Comparison of ENCODE assay signal across 20 mouse cellular contexts in the genomic region with DNA sequence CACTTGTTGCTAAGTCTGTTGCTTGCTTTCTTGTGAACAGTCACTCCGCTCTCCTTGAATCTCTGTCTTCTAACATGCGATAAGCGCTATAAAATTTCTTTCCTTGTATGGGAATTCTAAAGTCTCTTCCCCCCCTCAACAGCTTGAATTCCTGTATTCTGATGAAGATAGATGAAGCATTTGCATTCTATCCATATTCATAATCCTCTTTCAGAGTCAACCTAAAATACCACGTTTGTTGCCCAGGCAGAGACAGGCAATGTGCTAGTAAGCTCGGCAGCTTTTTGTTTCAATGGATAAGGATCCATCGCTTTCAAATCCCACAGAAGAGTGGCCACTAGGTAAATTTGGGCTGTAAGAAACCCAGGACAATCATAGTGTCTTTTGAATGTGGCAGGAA.
DNase-seq lines count a peak whose midpoint lies in the region; ATAC-seq and TF ChIP-seq lines count a peak whose summit lies in the region.
"Had no signal": no experiment of that assay in that cellular context is flagged by ENCODE, and none has a peak within 500 bp of the region (broad histone marks: within the 10 kb centered on the region; RNA-seq: fewer than 3 reads in every experiment).

No protein-coding gene starts in this region.

- TF ChIP-seq POLR2A in cortical plate, adult 2 months (IDR thresholded peaks at IDR 0.05; ENCODE audit: extremely low read depth, insufficient read depth, low read length), result no peak

- TF ChIP-seq CTCF in forebrain, postnatal 0 days (IDR thresholded peaks at IDR 0.05; ENCODE audit: low read depth), result no peak
- TF ChIP-seq CTCF in cortical plate, adult 2 months (IDR thresholded peaks at IDR 0.05; ENCODE audit: extremely low read depth, insufficient read depth, low read length), result no peak

- peaks cover 11% of the 10 kb centered on the region; the same call in 1 of the 2 replicates for H3K4me1 ChIP-seq in forebrain, postnatal 0 days (ENCODE audit: insufficient read depth)
- no peaks in the 10 kb centered on the region; the same call in 1 of the 2 replicates for H3K4me1 ChIP-seq in forebrain, embryonic 13.5 days
- H3K4me1 ChIP-seq in cortical plate, adult 2 months (ENCODE audit: control insufficient read depth, insufficient read depth, low read length), result no peaks in the 10 kb centered on the region

- H3K9ac ChIP-seq in forebrain, postnatal 0 days, result no peak overlapping the region
- H3K9ac ChIP-seq in forebrain, embryonic 13.5 days, result no peak overlapping the region
- H3K9ac ChIP-seq: hindbrain, embryonic 14.5 days; intestine, embryonic 15.5 days had no signal

- H3K27ac ChIP-seq in forebrain, postnatal 0 days (ENCODE audit: low read depth, low read length), result peak overlapping the region; percentile 73
- no peak overlapping the region for H3K27ac ChIP-seq in forebrain, embryonic 13.5 days
- H3K27ac ChIP-seq in cortical plate, adult 2 months (ENCODE audit: insufficient read depth, low read length), result peak overlapping the region; percentile 81; the same call in 1 of the 2 replicates
- H3K27ac ChIP-seq: embryonic facial prominence, embryonic 10.5 days; heart, embryonic 10.5 days; hindbrain, embryonic 14.5 days; intestine, embryonic 15.5 days had no signal

- H3K36me3 ChIP-seq in forebrain, postnatal 0 days (ENCODE audit: insufficient read depth), result no peaks in the 10 kb centered on the region
- no peaks in the 10 kb centered on the region for H3K36me3 ChIP-seq in forebrain, embryonic 13.5 days (ENCODE audit: poor library complexity, severe bottlenecking)
- H3K36me3 ChIP-seq: embryonic facial prominence, embryonic 10.5 days; G1E; heart, embryonic 10.5 days; intestine, embryonic 15.5 days had no signal

- ATAC-seq in forebrain, postnatal 0 days, result peak; percentile 87
- no peak for ATAC-seq in forebrain, embryonic 13.5 days
- ATAC-seq: intestine, embryonic 15.5 days had no signal

- no peak overlapping the region for H3K4me3 ChIP-seq in forebrain, postnatal 0 days (ENCODE audit: low read depth, low read length)
- no peak overlapping the region for H3K4me3 ChIP-seq in forebrain, embryonic 13.5 days
- H3K4me3 ChIP-seq in cortical plate, adult 2 months (ENCODE audit: insufficient read depth, low read length), result no peak overlapping the region
- H3K4me3 ChIP-seq: embryonic facial prominence, embryonic 10.5 days; heart, embryonic 10.5 days; intestine, embryonic 15.5 days had no signal

- peak; percentile 68 for DNase-seq in forebrain, postnatal 0 days
- peak; percentile 11 for DNase-seq in left cerebral cortex, adult 11 months (ENCODE audit: low spot score)
- DNase-seq in left cerebral cortex, adult 8-10 months (ENCODE audit: low spot score in 2 of 2), result no peak
- peak; percentile 58 for DNase-seq in brain, adult 2 months (ENCODE audit: low read depth, low spot score)
- no peak for DNase-seq in heart, adult 9 months (ENCODE audit: low spot score in 2 of 2)
- DNase-seq: adrenal gland, postnatal 10 days; cerebellum, adult 18-20 months; cerebellum, adult 9-11 months; cerebellum, postnatal 36 days; gastrocnemius, postnatal 36 days; heart, postnatal 10 days; heart, postnatal 4 days; kidney, adult 18-20 months had no signal

- WGBS in forebrain, postnatal 0 days, result 48% methylated on average over 6 of the region's 6 CpGs
- WGBS in forebrain, embryonic 13.5 days, result 64% methylated on average over 6 of the region's 6 CpGs

- no peaks in the 10 kb centered on the region for H3K9me3 ChIP-seq in forebrain, postnatal 0 days (ENCODE audit: low read length)
- no peaks in the 10 kb centered on the region for H3K9me3 ChIP-seq in forebrain, embryonic 13.5 days (replicated peaks)
- H3K9me3 ChIP-seq: embryonic facial prominence, embryonic 10.5 days; heart, embryonic 10.5 days; intestine, embryonic 15.5 days had no signal

- no peaks in the 10 kb centered on the region for H3K27me3 ChIP-seq in forebrain, postnatal 0 days (ENCODE audit: insufficient read depth, low read length)
- H3K27me3 ChIP-seq in forebrain, embryonic 13.5 days, result no peaks in the 10 kb centered on the region
- H3K27me3 ChIP-seq: intestine, embryonic 15.5 days had no signal

- H3K4me2 ChIP-seq in forebrain, postnatal 0 days (ENCODE audit: low read depth), result no peak overlapping the region
- H3K4me2 ChIP-seq in forebrain, embryonic 13.5 days, result no peak overlapping the region
- H3K4me2 ChIP-seq: hindbrain, embryonic 14.5 days; intestine, embryonic 15.5 days had no signal

Comparison
In these comparisons a context has a peak if more than half of its experiments do, and no peak if none do; other contexts are left out.
1. DNase-seq: peak in forebrain, postnatal 0 days (single experiment), left cerebral cortex, adult 11 months (single experiment) and brain, adult 2 months (single experiment); none in left cerebral cortex, adult 8-10 months (0 of 2) and heart, adult 9 months (0 of 2).